Mouse (Mus musculus): ENCODE measurements around the gene Pdhb. TPM values are rescaled to one million over a fixed set of nuclear protein-coding genes. Genes with fewer than 3 reads are reported as not detected.

Gene Pdhb
- 177 and 185 TPM in 2 replicates for polyA plus RNA-seq (2014; fragmentation: Nextera tagmentation; extraction: Ambion mirVana)

DNA sequence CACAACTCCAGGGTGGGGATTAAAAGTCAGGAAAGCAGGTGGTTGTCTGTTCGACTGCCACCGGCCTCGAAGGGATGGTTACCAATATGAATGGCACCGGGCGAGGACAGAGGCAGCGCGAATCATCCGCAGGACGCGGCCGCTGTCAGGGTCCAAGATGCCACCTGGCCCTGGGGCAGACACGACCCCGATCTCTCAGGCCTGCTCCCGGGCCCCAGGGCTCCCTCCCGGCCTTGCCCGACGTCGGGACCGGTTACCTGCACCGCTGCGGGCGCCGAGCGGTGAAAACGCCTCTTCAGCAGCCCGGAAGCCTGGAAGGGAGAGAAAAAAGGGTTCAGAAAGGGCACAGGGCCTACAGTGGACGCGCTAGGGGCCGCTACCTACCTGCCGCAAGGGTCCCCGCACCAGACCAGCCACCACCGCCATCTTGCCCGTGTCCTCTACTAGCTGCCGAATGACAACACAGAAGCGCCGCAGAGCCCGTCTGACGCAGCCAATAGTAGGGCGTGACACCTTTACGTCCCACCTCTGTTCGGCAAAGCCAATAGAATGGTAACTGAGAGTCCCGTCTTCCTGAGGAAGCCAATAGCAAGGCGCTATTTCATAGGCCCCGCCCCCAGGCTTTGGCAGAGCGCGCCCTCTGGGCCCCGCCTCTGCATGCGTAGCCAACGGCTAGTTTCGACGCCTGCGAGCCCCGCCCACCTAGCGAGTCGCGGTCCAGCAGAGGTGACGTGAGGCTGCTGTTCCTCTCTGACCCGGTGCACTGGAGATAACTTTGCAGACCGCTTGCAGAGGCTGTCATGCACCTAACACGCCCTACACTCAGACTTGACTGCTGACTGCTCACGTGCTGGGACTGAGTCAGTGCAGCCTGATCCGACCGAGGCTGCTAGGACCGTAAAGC lies at the start of gene Pdhb:
Pdhb (minus strand) TSS at position 519 of the 904 bp plus-strand sequence.
- Histone ChIP-seq H3K9me3 (ENCODE audit: control insufficient read depth, low read depth, low read length) (no peaks in the 10 kb centered on the region), H3K9ac (replicated peaks; ENCODE audit: low read depth, low read length) (peak within 1 kb of the TSS; percentile 86), H3K27ac (ENCODE audit: low read length) (peak within 1 kb of the TSS; percentile 72), H3K27me3 (ENCODE audit: control insufficient read depth, insufficient read depth, low read length) (no peaks in the 10 kb centered on the region), H3K36me3 (ENCODE audit: control insufficient read depth, insufficient read depth, low read length) (peaks cover 20% of the 10 kb centered on the region), H3K4me2 (replicated peaks; ENCODE audit: low read depth, low read length) (peak within 1 kb of the TSS; percentile 74), H3K4me3 (ENCODE audit: low read depth, low read length) (peak within 1 kb of the TSS; percentile 98), H3K4me1 (ENCODE audit: control insufficient read depth, insufficient read depth, low read length) (peaks cover 8% of the 10 kb centered on the region; the same call in 1 of the 2 replicates)
- peak; percentile 99 for ATAC-seq (ENCODE audit: insufficient number of reproducible peaks, insufficient read depth, low FRiP score, low read depth)
- WGBS: under 1% methylated on average over 64 of the region's 64 CpGs

DNA sequence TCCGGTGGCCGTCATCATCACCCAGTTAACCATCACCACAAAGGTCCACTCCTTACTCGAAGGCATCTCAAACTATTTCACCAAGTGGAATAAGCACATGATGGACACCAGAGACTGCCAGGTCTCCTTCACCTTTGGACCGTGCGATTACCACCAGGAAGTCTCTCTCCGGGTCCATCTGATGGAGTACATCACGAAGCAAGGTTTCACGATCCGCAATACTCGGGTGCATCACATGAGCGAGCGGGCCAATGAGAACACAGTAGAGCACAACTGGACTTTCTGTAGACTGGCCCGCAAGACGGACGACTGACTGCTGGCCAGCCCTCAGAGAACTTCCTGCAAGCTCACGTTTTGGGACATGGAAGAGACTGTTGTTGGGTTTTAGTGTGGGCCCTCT lies 49.7 kb upstream of the Pdhb start:
- Histone ChIP-seq H3K9me3 (ENCODE audit: control insufficient read depth, low read depth, low read length) (no peaks in the 10 kb centered on the region), H3K9ac (replicated peaks; ENCODE audit: low read depth, low read length) (no peak overlapping the region), H3K4me1 (ENCODE audit: control insufficient read depth, insufficient read depth, low read length) (no peaks in the 10 kb centered on the region), H3K4me3 (ENCODE audit: low read depth, low read length) (no peak overlapping the region), H3K36me3 (ENCODE audit: control insufficient read depth, insufficient read depth, low read length) (peaks cover 10% of the 10 kb centered on the region; the same call in 1 of the 2 replicates), H3K27me3 (ENCODE audit: control insufficient read depth, insufficient read depth, low read length) (no peaks in the 10 kb centered on the region), H3K27ac (ENCODE audit: low read length) (no peak overlapping the region), H3K4me2 (replicated peaks; ENCODE audit: low read depth, low read length) (no peak overlapping the region)
- ATAC-seq (ENCODE audit: insufficient number of reproducible peaks, insufficient read depth, low FRiP score, low read depth): no peak
- WGBS: 94% methylated on average over 16 of the region's 16 CpGs

DNA sequence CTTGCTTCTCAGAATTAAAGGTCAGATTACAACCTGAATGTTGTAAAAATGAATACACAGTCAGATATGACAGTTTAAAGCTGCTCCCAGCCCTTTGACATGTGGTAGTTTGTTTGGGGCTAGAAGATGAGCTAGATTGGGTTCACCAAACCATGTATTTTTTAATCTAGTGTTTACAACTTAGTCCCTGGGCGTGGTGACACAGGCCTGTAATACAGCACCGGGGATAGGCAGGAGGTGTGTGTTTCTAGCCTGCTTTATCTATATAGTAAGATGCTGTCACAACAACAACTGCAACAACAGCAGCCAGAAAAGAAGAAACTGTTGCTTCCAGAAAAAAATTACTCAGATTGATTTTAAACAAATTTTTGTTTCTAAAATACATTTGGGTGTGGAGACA lies 48.1 kb upstream of the Pdhb start:
- H3K4me2 ChIP-seq (replicated peaks; ENCODE audit: low read depth, low read length): no peak overlapping the region
- no peaks in the 10 kb centered on the region for H3K27me3 ChIP-seq (ENCODE audit: control insufficient read depth, insufficient read depth, low read length)
- peaks cover 10% of the 10 kb centered on the region; the same call in 1 of the 2 replicates for H3K36me3 ChIP-seq (ENCODE audit: control insufficient read depth, insufficient read depth, low read length)
- no peaks in the 10 kb centered on the region for H3K9me3 ChIP-seq (ENCODE audit: control insufficient read depth, low read depth, low read length)
- no peak for ATAC-seq (ENCODE audit: insufficient number of reproducible peaks, insufficient read depth, low FRiP score, low read depth)
- no peak overlapping the region for H3K27ac ChIP-seq (ENCODE audit: low read length)
- no peaks in the 10 kb centered on the region for H3K4me1 ChIP-seq (ENCODE audit: control insufficient read depth, insufficient read depth, low read length)
- no peak overlapping the region for H3K9ac ChIP-seq (replicated peaks; ENCODE audit: low read depth, low read length)
- no peak overlapping the region for H3K4me3 ChIP-seq (ENCODE audit: low read depth, low read length)
- 88% methylated on average over 2 of the region's 2 CpGs for WGBS

DNA sequence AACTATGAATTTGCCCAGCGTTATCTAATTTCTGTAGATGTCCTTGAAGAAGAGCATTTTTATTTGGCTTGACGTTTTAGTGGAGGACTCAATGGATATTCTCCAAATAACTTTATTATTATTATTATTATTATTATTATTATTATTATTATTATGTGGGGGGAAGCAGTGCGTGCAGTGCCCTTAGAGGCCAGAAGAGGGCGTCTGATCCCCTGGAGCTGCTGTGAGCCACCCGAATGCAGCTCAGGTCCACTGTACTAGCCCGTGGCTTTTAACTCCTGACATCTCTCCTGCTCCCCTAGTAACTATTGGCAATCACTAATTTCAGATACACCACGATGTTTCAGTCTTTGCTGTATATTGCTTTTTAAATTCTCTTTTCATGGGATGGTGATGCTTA lies 47.5 kb upstream of the Pdhb start:
- Histone ChIP-seq H3K27ac (ENCODE audit: low read length) (no peak overlapping the region), H3K4me2 (replicated peaks; ENCODE audit: low read depth, low read length) (no peak overlapping the region), H3K9me3 (ENCODE audit: control insufficient read depth, low read depth, low read length) (no peaks in the 10 kb centered on the region), H3K4me3 (ENCODE audit: low read depth, low read length) (no peak overlapping the region), H3K9ac (replicated peaks; ENCODE audit: low read depth, low read length) (no peak overlapping the region), H3K36me3 (ENCODE audit: control insufficient read depth, insufficient read depth, low read length) (peaks cover 10% of the 10 kb centered on the region; the same call in 1 of the 2 replicates), H3K27me3 (ENCODE audit: control insufficient read depth, insufficient read depth, low read length) (no peaks in the 10 kb centered on the region), H3K4me1 (ENCODE audit: control insufficient read depth, insufficient read depth, low read length) (no peaks in the 10 kb centered on the region)
- whole genome bisulfite sequencing: 72% methylated on average over 7 of the region's 7 CpGs
- no peak for ATAC-seq (ENCODE audit: insufficient number of reproducible peaks, insufficient read depth, low FRiP score, low read depth)

DNA sequence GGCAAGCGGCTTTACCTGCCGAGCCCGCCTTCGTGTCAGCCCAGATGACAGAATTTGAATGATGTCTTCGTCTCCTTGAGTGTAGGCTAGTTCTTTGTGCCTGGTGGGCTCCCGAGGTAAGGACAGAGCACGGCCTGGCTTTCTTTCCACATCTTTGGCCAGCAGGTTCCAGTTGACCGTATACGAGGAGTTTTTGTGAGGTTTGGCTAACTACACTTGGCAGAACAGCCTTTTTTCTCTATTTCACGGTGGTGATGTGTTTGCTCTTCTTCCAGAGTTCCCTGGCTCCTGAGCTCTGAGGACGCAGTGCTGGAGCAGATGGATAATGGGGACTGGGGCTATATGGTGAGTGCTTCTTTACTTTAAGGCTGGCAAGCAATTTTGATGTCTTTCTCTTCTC lies 47.1 kb upstream of the Pdhb start:
- no peak for ATAC-seq (ENCODE audit: insufficient number of reproducible peaks, insufficient read depth, low FRiP score, low read depth)
- H3K4me3 ChIP-seq (ENCODE audit: low read depth, low read length): no peak overlapping the region
- 0 out of 2 replicates have a peak, but pooled peaks cover 4% of the 10 kb centered on the region for H3K4me1 ChIP-seq (ENCODE audit: control insufficient read depth, insufficient read depth, low read length)
- no peaks in the 10 kb centered on the region for H3K27me3 ChIP-seq (ENCODE audit: control insufficient read depth, insufficient read depth, low read length)
- no peak overlapping the region for H3K9ac ChIP-seq (replicated peaks; ENCODE audit: low read depth, low read length)
- 67% methylated on average over 11 of the region's 11 CpGs for WGBS
- H3K27ac ChIP-seq (ENCODE audit: low read length): no peak overlapping the region
- H3K9me3 ChIP-seq (ENCODE audit: control insufficient read depth, low read depth, low read length): no peaks in the 10 kb centered on the region
- H3K4me2 ChIP-seq (replicated peaks; ENCODE audit: low read depth, low read length): no peak overlapping the region
- H3K36me3 ChIP-seq (ENCODE audit: control insufficient read depth, insufficient read depth, low read length): peaks cover 10% of the 10 kb centered on the region; the same call in 1 of the 2 replicates

DNA sequence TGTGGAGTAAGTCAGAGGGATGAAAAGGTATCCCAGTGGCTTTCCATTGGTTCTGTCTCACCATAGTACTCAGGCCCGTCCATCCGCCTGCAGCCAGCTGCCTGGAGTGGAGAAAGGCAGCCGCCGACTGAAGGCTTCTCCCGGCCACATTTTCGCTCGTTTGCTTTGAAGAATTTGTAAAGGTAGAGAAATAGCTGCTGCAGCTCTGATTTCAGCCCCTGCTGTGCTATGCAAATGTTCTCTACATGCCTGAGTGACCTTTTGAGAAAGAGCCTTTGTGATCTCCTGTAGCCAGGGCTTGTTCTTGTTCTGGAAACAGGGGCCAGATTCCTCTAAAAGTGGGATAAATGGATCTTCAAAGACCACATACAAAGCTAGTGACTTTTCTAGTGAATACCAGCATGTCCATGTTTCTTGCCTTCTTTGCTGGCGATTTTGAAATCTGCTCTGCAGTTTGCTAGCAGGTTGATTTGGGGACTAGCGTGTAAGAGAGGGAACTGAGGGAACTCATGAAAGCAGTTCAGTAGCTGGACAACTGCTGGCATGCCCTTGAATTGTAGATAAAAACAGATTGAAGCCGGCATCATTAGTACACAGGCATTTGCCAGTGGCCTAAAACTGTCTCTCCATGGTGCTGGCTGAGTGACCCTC lies 46.0 kb upstream of the Pdhb start:
- Histone ChIP-seq H3K9me3 (ENCODE audit: control insufficient read depth, low read depth, low read length) (no peaks in the 10 kb centered on the region), H3K9ac (replicated peaks; ENCODE audit: low read depth, low read length) (no peak overlapping the region), H3K27ac (ENCODE audit: low read length) (no peak overlapping the region), H3K36me3 (ENCODE audit: control insufficient read depth, insufficient read depth, low read length) (peaks cover 10% of the 10 kb centered on the region; the same call in 1 of the 2 replicates), H3K4me1 (ENCODE audit: control insufficient read depth, insufficient read depth, low read length) (0 out of 2 replicates have a peak, but pooled peaks cover 4% of the 10 kb centered on the region), H3K4me3 (ENCODE audit: low read depth, low read length) (no peak overlapping the region), H3K4me2 (replicated peaks; ENCODE audit: low read depth, low read length) (no peak overlapping the region), H3K27me3 (ENCODE audit: control insufficient read depth, insufficient read depth, low read length) (no peaks in the 10 kb centered on the region)
- ATAC-seq (ENCODE audit: insufficient number of reproducible peaks, insufficient read depth, low FRiP score, low read depth): no peak
- 47% methylated on average over 10 of the region's 10 CpGs for WGBS

DNA sequence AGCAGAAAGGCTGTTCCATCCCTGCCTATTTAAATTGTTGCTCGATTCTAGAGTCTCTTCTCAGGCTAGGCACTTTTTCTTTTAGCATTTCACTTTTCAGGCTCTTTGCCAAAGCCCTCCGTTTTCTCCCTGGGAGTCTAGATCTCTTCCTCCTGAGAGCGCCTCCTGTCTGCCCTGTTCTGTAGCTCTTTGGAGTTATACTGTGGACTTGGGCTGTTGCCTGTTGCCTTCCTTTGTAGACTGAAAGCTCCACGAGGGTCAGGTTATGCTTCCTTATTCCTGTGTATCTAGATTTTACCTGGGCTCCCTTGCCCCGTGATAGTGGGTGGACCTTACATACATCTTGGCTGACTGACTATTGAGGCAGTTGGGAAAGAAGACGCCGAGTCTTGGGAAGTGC lies 45.4 kb upstream of the Pdhb start:
- no peak overlapping the region for H3K4me2 ChIP-seq (replicated peaks; ENCODE audit: low read depth, low read length)
- 68% methylated on average over 7 of the region's 7 CpGs for WGBS

DNA sequence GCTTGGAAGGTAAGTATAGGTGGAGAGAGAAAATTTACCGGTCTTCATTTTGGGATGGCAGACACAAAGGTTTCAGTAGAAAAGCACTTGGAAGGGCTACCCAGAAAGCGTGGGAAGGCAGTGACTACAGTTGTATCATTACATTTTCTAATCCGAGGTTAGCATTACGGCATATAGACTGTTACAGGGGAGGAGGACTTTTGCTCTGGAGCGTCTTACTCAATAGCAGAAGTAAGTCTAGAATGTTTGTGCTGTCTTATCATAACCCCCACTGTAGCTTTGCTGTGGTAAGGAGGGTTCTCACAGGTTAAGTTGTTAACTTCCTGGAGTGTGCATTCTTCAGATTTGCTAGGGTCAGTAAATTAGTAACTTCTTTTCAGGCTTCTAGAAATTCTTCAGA lies 43.3 kb upstream of the Pdhb start:
- no peaks in the 10 kb centered on the region for H3K27me3 ChIP-seq (ENCODE audit: control insufficient read depth, insufficient read depth, low read length)
- H3K4me2 ChIP-seq (replicated peaks; ENCODE audit: low read depth, low read length): 0 out of 2 replicates have a peak overlapping the region, but pooled peaks have one; percentile 90
- ATAC-seq (ENCODE audit: insufficient number of reproducible peaks, insufficient read depth, low FRiP score, low read depth): no peak
- 70% methylated on average over 5 of the region's 5 CpGs for WGBS
- H3K27ac ChIP-seq (ENCODE audit: low read length): no peak overlapping the region
- 0 out of 2 replicates have a peak, but pooled peaks cover 4% of the 10 kb centered on the region for H3K4me1 ChIP-seq (ENCODE audit: control insufficient read depth, insufficient read depth, low read length)
- no peaks in the 10 kb centered on the region for H3K36me3 ChIP-seq (ENCODE audit: control insufficient read depth, insufficient read depth, low read length)
- no peak overlapping the region for H3K4me3 ChIP-seq (ENCODE audit: low read depth, low read length)
- H3K9me3 ChIP-seq (ENCODE audit: control insufficient read depth, low read depth, low read length): no peaks in the 10 kb centered on the region
- H3K9ac ChIP-seq (replicated peaks; ENCODE audit: low read depth, low read length): no peak overlapping the region

More for the DNA sequence above, 45.4 kb upstream of the Pdhb start:
- Histone ChIP-seq H3K36me3 (ENCODE audit: control insufficient read depth, insufficient read depth, low read length) (peaks cover 10% of the 10 kb centered on the region; the same call in 1 of the 2 replicates), H3K4me1 (ENCODE audit: control insufficient read depth, insufficient read depth, low read length) (0 out of 2 replicates have a peak, but pooled peaks cover 4% of the 10 kb centered on the region), H3K9me3 (ENCODE audit: control insufficient read depth, low read depth, low read length) (no peaks in the 10 kb centered on the region), H3K27me3 (ENCODE audit: control insufficient read depth, insufficient read depth, low read length) (no peaks in the 10 kb centered on the region), H3K27ac (ENCODE audit: low read length) (no peak overlapping the region), H3K4me3 (ENCODE audit: low read depth, low read length) (no peak overlapping the region), H3K9ac (replicated peaks; ENCODE audit: low read depth, low read length) (no peak overlapping the region)
- ATAC-seq (ENCODE audit: insufficient number of reproducible peaks, insufficient read depth, low FRiP score, low read depth): no peak

Measured in stomach, embryonic 14.5 days (tissue).